Mouse (Mus musculus) kidney, embryonic 14.5 days (tissue): Measurements from ENCODE around the gene Nudt14. TPM values are rescaled to one million over a fixed set of nuclear protein-coding genes. Genes with fewer than 3 reads are reported as not detected.

Experiments
- ATAC-seq: fragments of 200-750 bp; cut with Nextera tagmentation; 2 replicates; pipeline ENCODE4 v1.8.0; 2017; ENCODE audit warnings: moderate number of reproducible peaks, mild to moderate bottlenecking, moderate TSS enrichment, moderate library complexity; ENCODE audit not compliant: low FRiP score, low TSS enrichment
- H3K27ac ChIP-seq: fragments of 300-500 bp; sonication (generic); 2 replicates; pipeline ENCODE4 v1.5.1; 2014; ENCODE audit warnings: low read depth, mild to moderate bottlenecking, low read length, moderate library complexity, mixed read lengths
- H3K27me3 ChIP-seq: fragments of 300-500 bp; sonication (generic); 2 replicates; pipeline ENCODE4 v1.6.1; 2014; ENCODE audit warnings: mild to moderate bottlenecking, low read length; ENCODE audit not compliant: control insufficient read depth, insufficient read depth
- H3K36me3 ChIP-seq: fragments of 300-500 bp; sonication (generic); 2 replicates; pipeline ENCODE4 v1.6.1; 2014; ENCODE audit warnings: low read length, mixed read lengths; ENCODE audit not compliant: control insufficient read depth, insufficient read depth
- H3K4me1 ChIP-seq: fragments of 300-500 bp; sonication (generic); 2 replicates; pipeline ENCODE4 v1.6.1; 2014; ENCODE audit warnings: low read length, mixed read lengths; ENCODE audit not compliant: control insufficient read depth, insufficient read depth
- H3K4me2 ChIP-seq: fragments of 300-500 bp; sonication (generic); replicated peaks from 2 replicates; pipeline ENCODE4 v1.6.1; 2014; ENCODE audit warnings: low read depth, mild to moderate bottlenecking, low read length
- H3K4me3 ChIP-seq: fragments of 300-500 bp; sonication (generic); 2 replicates; pipeline ENCODE4 v1.5.1; 2014; ENCODE audit warnings: mild to moderate bottlenecking, low read length
- H3K9ac ChIP-seq: fragments of 300-500 bp; sonication (generic); 2 replicates; pipeline ENCODE4 v1.6.1; 2014; ENCODE audit warnings: low read depth, mild to moderate bottlenecking, low read length, moderate library complexity
- H3K9me3 ChIP-seq: fragments of 300-500 bp; sonication (generic); 2 replicates; pipeline ENCODE4 v1.6.1; 2016; ENCODE audit warnings: low read length; ENCODE audit not compliant: control insufficient read depth
- WGBS: fragments of 180-500 bp; shearing (Covaris S2); extraction: QIAGEN DNeasy Blood & Tissue Kit; methylation state at CpG from one replicate; pipeline ENCODE4 v1.1.7; 2014; 5-methylcytosine and 5-hydroxymethylcytosine counted together
- microRNA-seq: library from miRNA; unstranded; fragments of <30 nt; microRNA quantifications from one replicate; pipeline ENCODE4, GENCODE M21; 2016
- polyA plus RNA-seq: library from polyadenylated mRNA; unstranded; fragments of >200 nt; fragmentation: Nextera tagmentation; extraction: Ambion mirVana; gene quantifications from 2 replicates; pipeline ENCODE4 v1.2.1, GENCODE M21; 2014

Nudt14 gene
- polyA plus RNA-seq, 1 experiment from 2014 or later = 101 TPM

GRCm38 (mm10) chr12:112894969-112895368, 47.0 kb downstream of the Nudt14 start:
- Histone ChIP-seq H3K4me3 (no peak overlapping the region), H3K9me3 (no peaks in the 10 kb centered on the region), H3K36me3 (no peaks in the 10 kb centered on the region), H3K27me3 (peaks cover 7% of the 10 kb centered on the region), H3K4me2 (no peak overlapping the region), H3K4me1 (peaks cover 9% of the 10 kb centered on the region), H3K27ac (no peak overlapping the region), H3K9ac (no peak overlapping the region)
- 63% methylated on average over 4 of the region's 4 CpGs for WGBS
- ATAC-seq = no peak

GRCm38 (mm10) chr12:112894303-112894884, 47.5 kb downstream of the Nudt14 start:
- H3K36me3 ChIP-seq = no peaks in the 10 kb centered on the region
- H3K9me3 ChIP-seq = no peaks in the 10 kb centered on the region
- ATAC-seq = no peak
- no peak overlapping the region for H3K27ac ChIP-seq
- no peak overlapping the region for H3K9ac ChIP-seq
- H3K4me1 ChIP-seq = peaks cover 9% of the 10 kb centered on the region
- 61% methylated on average over 11 of the region's 11 CpGs for WGBS
- no peak overlapping the region for H3K4me2 ChIP-seq
- H3K4me3 ChIP-seq = no peak overlapping the region
- peaks cover 7% of the 10 kb centered on the region for H3K27me3 ChIP-seq

- H3K4me1 ChIP-seq = no peaks in the 10 kb centered on the region
- no peak overlapping the region for H3K9ac ChIP-seq
- ATAC-seq = no peak
- H3K36me3 ChIP-seq = no peaks in the 10 kb centered on the region
- H3K27me3 ChIP-seq = no peaks in the 10 kb centered on the region
- H3K4me2 ChIP-seq = no peak overlapping the region
- H3K27ac ChIP-seq = no peak overlapping the region
- peaks cover 5% of the 10 kb centered on the region; the same call in 1 of the 2 replicates for H3K9me3 ChIP-seq
- no peak overlapping the region for H3K4me3 ChIP-seq
- 45% methylated on average over 7 of the region's 7 CpGs for WGBS
Measured at GRCm38 (mm10) chr12:112885465-112885864, 56.5 kb downstream of the Nudt14 start.

Small RNA genes within 50 kb of the gene (microRNA-seq; reads per million reads assigned to microRNA genes)
- not detected for gene Mir6941

Other genes with a start within 250 kb of the Nudt14 start
- 11.5 and 15.1 TPM in 2 replicates for gene Cep170b, start 221.7 kb downstream of the Nudt14 start, polyA plus RNA-seq
- 4.8 and 7.8 TPM in 2 replicates for gene Pld4, start 181.5 kb downstream of the Nudt14 start, polyA plus RNA-seq
- 0.53 and 0.86 TPM in 2 replicates for gene Ahnak2, start 139.5 kb downstream of the Nudt14 start, polyA plus RNA-seq
- 8.5 and 8.9 TPM in 2 replicates for gene Clba1, start 133.2 kb downstream of the Nudt14 start, polyA plus RNA-seq
- 117 and 148 TPM in 2 replicates for gene Cdca4, start 112.7 kb downstream of the Nudt14 start, polyA plus RNA-seq
- 0.14 and 0.27 TPM in 2 replicates for gene Gpr132, start 73.9 kb downstream of the Nudt14 start, polyA plus RNA-seq
- 2.3 and 2.9 TPM in 2 replicates for gene Jag2, start 12.3 kb downstream of the Nudt14 start, polyA plus RNA-seq
- 22.3 and 23.1 TPM in 2 replicates for gene Btbd6, start 34.4 kb upstream of the Nudt14 start, polyA plus RNA-seq
- 38.2 and 75.6 TPM in 2 replicates for gene Brf1, start 58.6 kb upstream of the Nudt14 start, polyA plus RNA-seq
- 12.6 and 14.6 TPM in 2 replicates for gene Pacs2, start 72.4 kb upstream of the Nudt14 start, polyA plus RNA-seq
- not detected in 2 replicates for gene Tex22, start 132.4 kb upstream of the Nudt14 start, polyA plus RNA-seq
- gene Mta1, start 156.2 kb upstream of the Nudt14 start, polyA plus RNA-seq = 23.0 and 26.2 TPM in 2 replicates
- 162 and 174 TPM in 2 replicates for gene Crip2, start 198.1 kb upstream of the Nudt14 start, polyA plus RNA-seq
- gene Crip1, start 204.2 kb upstream of the Nudt14 start, polyA plus RNA-seq = 194 and 281 TPM in 2 replicates
- gene Tedc1, start 214.3 kb upstream of the Nudt14 start, polyA plus RNA-seq = 33.0 and 37.4 TPM in 2 replicates
- 4.2 and 13.9 TPM in 2 replicates for gene Tmem121, start 243.8 kb upstream of the Nudt14 start, polyA plus RNA-seq